Mouse (Mus musculus) small intestine, adult 2 months (tissue): Measurements from ENCODE around the gene Ppp2r2c.

Source experiments
- CTCF ChIP-seq: fragments of 200-500 bp; IDR thresholded peaks from 2 replicates; pipeline ENCODE4 v1.5.1; 2012; ENCODE audit warnings: low read depth, mild to moderate bottlenecking, control low read depth, inconsistent platforms, low read length, moderate library complexity, mixed read lengths; ENCODE audit not compliant: insufficient replicate concordance, insufficient read length; ENCODE audit errors: extremely low read depth
- POLR2A ChIP-seq: fragments of 200-500 bp; IDR thresholded peaks from 2 replicates; pipeline ENCODE4 v1.6.1; 2012; ENCODE audit warnings: low read depth, mild to moderate bottlenecking, control low read depth, inconsistent platforms, low read length, moderate library complexity

GRCm38 (mm10) chr5:36898415-36899109, 30.2 kb downstream of the Ppp2r2c start:
- TF ChIP-seq CTCF (no peak), POLR2A (no peak)
